Mouse (Mus musculus) layer of hippocampus, adult 18-20 months (tissue): ENCODE results near the gene Gbx1. TPM values are rescaled to one million over a fixed set of nuclear protein-coding genes. Genes with fewer than 3 reads are reported as not detected.
"Not testable (repeated sequence)": the region's sequence is repeated elsewhere in the genome, so short reads cannot be mapped to it uniquely, and the experiment has no call there.

ENCODE experiments used
- DNase-seq, 2 experiments: peaks; one replicate each; pipeline ENCODE4 v3.0.0; 2022; ENCODE audit warnings: low spot score in 2 of 2
- long read RNA-seq: library from polyadenylated mRNA; stranded (forward); transcript quantifications from one replicate; pipeline ENCODE4 v2.0.0, GENCODE M21; 2021
- total RNA-seq, 2 experiments: library from RNA; stranded (reverse); gene quantifications; 2 replicates each; pipeline ENCODE4 v1.2.3; 2021

The Gbx1 gene
- not detected for total RNA-seq
- long read RNA-seq: 0 reads

GRCm38 (mm10) chr5:24526889-24527230, at the start of gene Gbx1:
TSS of gene Gbx1 (minus strand) at chr5:24527202.
- DNase-seq: no peak

GRCm38 (mm10) chr5:24576801-24577182, 49.8 kb upstream of the Gbx1 start:
- no peak for DNase-seq

- no peak for DNase-seq
Observed at GRCm38 (mm10) chr5:24575948-24576347, 48.9 kb upstream of the Gbx1 start.

GRCm38 (mm10) chr5:24556709-24557108, 29.7 kb upstream of the Gbx1 start, which contains the start of gene 4931409K22Rik:
TSS of gene 4931409K22Rik (minus strand) at chr5:24556809.
- DNase-seq: no peak

GRCm38 (mm10) chr5:24555335-24555734, 28.3 kb upstream of the Gbx1 start:
- not testable (repeated sequence) for DNase-seq

GRCm38 (mm10) chr5:24553621-24554244, 26.7 kb upstream of the Gbx1 start:
- no peak for DNase-seq

GRCm38 (mm10) chr5:24551317-24551688, 24.3 kb upstream of the Gbx1 start:
- no peak for DNase-seq

- DNase-seq: peak; percentile 60 to 63
Observed at GRCm38 (mm10) chr5:24550598-24551316, 23.8 kb upstream of the Gbx1 start.

- DNase-seq: no peak
Observed at GRCm38 (mm10) chr5:24542643-24543042, 15.6 kb upstream of the Gbx1 start.

GRCm38 (mm10) chr5:24541144-24541569, 14.2 kb upstream of the Gbx1 start:
- DNase-seq: no peak

GRCm38 (mm10) chr5:24540387-24541143, 13.6 kb upstream of the Gbx1 start, which contains the start of gene Asb10:
TSS of gene Asb10 (minus strand) at chr5:24540978.
- DNase-seq: peak in 1 of 2 experiments; percentile 18

GRCm38 (mm10) chr5:24539571-24540296, 12.7 kb upstream of the Gbx1 start:
- no peak for DNase-seq

- no peak for DNase-seq
Observed at GRCm38 (mm10) chr5:24537618-24538017, 10.6 kb upstream of the Gbx1 start.

- no peak for DNase-seq
Observed at GRCm38 (mm10) chr5:24536511-24536910, 9.5 kb upstream of the Gbx1 start.

- DNase-seq: no peak
Observed at GRCm38 (mm10) chr5:24535731-24536130, 8.7 kb upstream of the Gbx1 start.

GRCm38 (mm10) chr5:24534292-24534691, 7.3 kb upstream of the Gbx1 start:
- DNase-seq: no peak

GRCm38 (mm10) chr5:24533391-24533790, 6.4 kb upstream of the Gbx1 start:
- DNase-seq: no peak

- DNase-seq: peak; percentile 86 to 95
Observed at GRCm38 (mm10) chr5:24530042-24530689, 3.2 kb upstream of the Gbx1 start.

- no peak for DNase-seq
Observed at GRCm38 (mm10) chr5:24527780-24528179, 778 bp upstream of the Gbx1 start.

- DNase-seq: no peak
Observed at GRCm38 (mm10) chr5:24526190-24526888, 663 bp downstream of the Gbx1 start.
